Mouse (Mus musculus) erythroblast, adult 5-6 weeks (primary cell): ENCODE data around the gene Tmprss9. TPM values are rescaled to one million over a fixed set of nuclear protein-coding genes. Genes with fewer than 3 reads are reported as not detected.

Experiments used
- ATAC-seq: replicated peaks from 2 replicates; pipeline ENCODE4 v1.8.0; 2016; ENCODE audit warnings: moderate number of reproducible peaks, mild to moderate bottlenecking, moderate TSS enrichment, inconsistent platforms; ENCODE audit not compliant: poor library complexity, low FRiP score, severe bottlenecking
- total RNA-seq, 2 experiments: library from RNA; stranded (forward) in 1 of 2; stranded (reverse) in 1 of 2; fragments of 150-400 nt in 1 of 2; fragments of 200-764, 138-1000 nt in 1 of 2; gene quantifications; 2 replicates each; pipeline versions ENCODE4 v1.2.3 to v1.2.4; 2015 to 2017; ENCODE audit warnings: low replicate concordance in 2 of 2

Tmprss9 gene
- total RNA-seq, 2 experiments from 2014 or later, result 0.17 TPM; not detected in 1

DNA sequence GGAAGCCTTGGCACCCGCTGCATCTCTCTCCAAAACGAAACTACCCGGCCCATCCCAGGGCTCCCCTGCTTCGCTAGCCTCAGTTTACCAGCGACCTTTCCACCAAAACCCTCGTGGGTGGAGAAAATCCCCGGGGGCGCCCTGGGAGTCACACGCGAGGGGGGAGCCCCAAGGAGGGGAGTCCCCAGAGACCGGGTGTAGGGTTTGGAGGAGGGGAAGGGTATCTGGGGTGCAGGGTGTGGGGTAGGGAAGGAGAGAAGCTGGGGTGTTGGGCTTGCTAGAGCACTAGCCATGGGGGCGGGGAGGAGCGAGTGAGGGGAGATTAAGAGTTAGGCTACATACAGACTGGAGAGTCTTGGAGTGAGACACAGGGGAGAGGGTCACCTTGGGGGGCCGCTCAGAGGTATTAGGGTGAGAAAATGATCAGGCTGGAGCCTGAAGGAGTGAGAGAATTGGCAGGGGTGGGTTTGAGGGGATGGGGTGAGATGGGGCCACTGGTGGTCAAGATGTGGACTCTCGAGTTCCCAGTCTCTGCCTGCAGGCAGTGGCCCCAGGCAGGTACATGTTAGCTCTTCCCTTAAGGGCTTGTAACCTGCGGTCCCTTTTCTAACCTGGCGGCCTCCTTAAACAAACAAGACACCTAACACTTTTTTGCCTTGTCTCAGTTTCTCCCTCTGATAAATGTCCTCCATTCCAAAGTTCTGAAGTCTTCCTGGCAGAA, 61.2 kb downstream of the Tmprss9 start:
- ATAC-seq, result no peak

DNA sequence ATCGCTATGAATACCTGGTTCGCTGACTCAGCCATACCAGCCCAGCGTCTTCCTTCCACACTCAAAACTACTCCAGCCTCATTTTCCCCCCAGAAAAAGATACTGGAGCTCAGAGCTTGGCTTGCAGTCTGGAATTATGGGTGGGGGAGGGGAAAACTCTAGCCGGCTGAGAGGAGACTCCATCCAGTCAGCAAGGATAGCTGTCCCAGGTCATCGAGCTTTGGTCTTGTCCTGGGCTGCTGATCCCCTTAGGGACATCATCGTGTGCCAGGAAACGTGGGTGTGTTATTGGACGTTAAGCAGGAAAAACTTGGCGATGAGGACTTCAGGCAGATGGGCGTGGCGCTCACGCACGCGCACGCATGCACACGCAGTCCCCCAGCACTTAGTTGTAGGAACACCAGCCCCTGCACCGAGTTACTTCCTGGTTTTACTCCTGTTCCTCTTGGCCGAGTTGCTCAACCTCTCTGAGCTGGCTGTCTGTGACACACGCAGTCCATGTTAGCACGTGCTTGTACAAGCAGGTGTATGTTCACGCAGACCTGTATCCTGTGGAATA, 61.9 kb downstream of the Tmprss9 start:
- ATAC-seq, result no peak

DNA sequence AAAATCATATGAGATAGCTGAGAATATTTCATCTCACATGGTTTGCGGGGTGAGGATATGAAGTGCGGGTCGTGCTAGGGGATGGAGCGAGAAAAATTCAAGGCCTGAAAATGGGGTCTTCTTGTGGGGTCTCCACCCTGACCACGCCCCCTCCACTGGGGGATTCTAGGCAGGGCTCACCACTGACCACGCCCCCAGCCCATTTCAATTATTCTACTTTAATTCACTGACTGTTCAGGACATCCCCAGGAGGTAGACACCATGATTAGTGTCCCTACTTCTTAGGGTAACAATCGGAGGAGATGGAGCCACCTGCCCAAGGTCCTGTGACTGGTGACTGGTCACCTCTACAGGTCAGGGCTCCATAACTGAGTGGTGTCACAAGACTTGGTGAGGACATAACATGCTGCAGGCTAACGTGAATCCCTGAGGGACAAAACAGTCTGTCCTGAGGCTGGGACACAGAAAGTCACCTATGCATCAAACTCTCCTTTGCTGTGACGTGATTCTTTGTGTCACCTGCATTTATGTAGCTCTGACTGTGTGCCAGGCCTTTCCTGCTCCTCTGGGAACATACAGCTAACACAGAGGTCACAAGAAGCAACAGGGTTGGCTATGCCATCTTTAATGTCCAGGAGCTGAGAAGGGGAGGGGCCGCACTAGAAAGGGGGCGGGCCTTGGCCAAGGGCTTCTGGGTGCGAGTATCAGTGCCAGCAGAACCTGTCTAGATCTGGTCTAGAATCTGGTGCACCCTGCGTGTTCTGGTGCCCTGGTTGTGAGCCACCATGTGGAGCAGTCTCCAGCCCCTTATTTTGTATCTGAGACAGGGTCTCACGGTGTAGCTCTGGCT, 62.7 kb downstream of the Tmprss9 start:
- ATAC-seq, result no peak

- ATAC-seq, result no peak
Measured at GRCm38 (mm10) chr10:80935241-80935640, 63.6 kb downstream of the Tmprss9 start.

GRCm38 (mm10) chr10:80935698-80936097, 64.0 kb downstream of the Tmprss9 start:
- ATAC-seq, result no peak

GRCm38 (mm10) chr10:80936135-80936809, 64.6 kb downstream of the Tmprss9 start:
- ATAC-seq, result no peak

DNA sequence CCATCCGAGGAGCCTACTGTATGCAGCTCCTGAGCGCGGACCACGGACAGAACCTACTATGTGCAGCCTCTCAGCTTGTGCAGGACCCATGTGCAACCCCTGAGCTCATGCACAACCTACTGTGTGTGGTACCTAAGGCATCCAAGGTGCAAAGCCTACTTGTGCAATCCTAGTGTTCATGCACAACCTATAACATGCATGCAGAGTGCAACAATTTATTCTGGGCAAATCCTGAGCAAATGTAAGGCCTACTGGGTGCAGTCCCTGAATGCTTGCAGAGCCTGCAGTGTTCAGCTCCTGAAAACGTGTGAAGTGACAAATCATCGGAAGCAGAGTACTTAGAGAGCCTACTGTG, 65.1 kb downstream of the Tmprss9 start:
- no peak for ATAC-seq

- no peak for ATAC-seq
Measured at GRCm38 (mm10) chr10:80937646-80938045, 66.0 kb downstream of the Tmprss9 start.

DNA sequence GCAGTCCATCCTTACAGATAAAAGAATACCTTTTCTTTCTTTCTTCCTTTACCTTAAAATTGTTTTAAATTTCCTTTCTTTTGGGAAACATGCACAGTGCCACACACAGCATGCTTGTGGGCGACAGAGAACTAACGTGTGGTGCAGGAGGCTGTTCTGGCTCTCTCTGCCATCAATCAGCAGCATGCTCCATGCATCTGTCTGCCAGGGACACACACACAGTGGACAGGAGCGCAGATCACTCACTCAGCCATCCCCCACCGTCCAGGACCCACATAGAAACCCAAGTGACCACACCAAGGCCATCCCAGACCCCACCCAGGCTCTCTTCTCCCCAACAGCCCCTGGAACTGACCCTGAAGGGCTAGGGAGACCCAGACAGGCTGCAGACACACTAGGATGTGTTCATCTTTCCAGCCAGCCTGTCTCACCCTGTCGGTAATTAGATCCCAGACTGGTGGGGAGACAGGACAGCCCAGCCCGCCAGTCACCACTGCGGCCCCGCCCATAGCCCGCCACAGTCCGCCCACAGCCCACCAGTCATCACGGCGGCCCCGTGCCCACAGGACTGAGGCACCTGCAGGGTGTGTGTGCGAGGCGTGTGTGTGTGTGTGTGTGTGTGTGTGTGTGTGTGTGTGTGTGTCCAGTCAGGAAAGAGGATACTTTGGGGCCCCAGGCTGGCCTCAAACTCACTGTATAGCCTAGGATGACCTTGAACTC, 67.3 kb downstream of the Tmprss9 start:
- ATAC-seq, result no peak

DNA sequence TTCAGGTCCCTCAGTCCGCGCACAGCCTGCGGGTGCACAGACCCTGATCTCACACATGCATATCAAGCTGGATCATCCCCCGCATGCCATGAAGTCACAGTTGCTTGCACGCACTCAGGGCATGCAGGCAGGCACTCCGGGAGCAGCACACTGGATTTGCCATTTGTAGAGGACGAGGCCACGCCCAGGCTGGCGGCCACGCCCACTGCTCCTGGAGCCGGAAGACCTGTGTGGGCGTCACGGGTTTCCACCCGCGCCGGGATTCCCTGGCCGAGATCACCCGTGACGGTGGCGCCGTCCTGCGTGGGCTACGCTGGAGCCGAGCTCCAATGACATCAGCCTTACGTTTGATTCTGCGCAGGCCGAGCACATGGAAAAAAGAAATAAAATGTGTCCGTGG, 68.0 kb downstream of the Tmprss9 start:
- ATAC-seq, result peak; percentile 61

- ATAC-seq, result no peak
Measured at GRCm38 (mm10) chr10:80940320-80940987, 68.8 kb downstream of the Tmprss9 start.

- no peak for ATAC-seq
Measured at GRCm38 (mm10) chr10:80940988-80941347, 69.3 kb downstream of the Tmprss9 start.

- ATAC-seq, result no peak
Measured at GRCm38 (mm10) chr10:80942919-80943318, 71.3 kb downstream of the Tmprss9 start.

- ATAC-seq, result no peak
Measured at GRCm38 (mm10) chr10:80943701-80944100, 72.1 kb downstream of the Tmprss9 start.

- no peak for ATAC-seq
Measured at GRCm38 (mm10) chr10:80944231-80944630, 72.6 kb downstream of the Tmprss9 start.

- ATAC-seq, result no peak
Measured at GRCm38 (mm10) chr10:80946684-80947437, 75.2 kb downstream of the Tmprss9 start.

- no peak for ATAC-seq
Measured at GRCm38 (mm10) chr10:80947802-80948201, 76.2 kb downstream of the Tmprss9 start.

DNA sequence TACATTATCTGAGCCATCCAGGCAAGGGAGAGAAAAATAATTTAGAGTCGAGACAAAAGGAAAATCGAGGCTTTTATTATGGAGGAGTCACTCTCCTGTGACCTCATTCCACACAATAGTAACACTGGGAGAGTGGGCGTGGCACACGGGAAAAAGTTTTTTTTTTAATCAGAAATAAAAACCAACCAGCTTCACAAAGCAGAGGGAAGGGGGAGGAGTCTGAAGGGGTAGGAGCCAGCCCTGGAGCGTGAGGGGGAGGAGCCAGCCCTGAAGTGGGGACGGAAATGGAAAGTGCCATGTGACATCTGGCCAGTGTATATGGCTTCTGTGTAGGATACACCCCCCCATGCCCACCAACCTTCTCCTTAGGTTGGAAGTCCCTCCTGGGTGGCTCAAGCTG, 76.9 kb downstream of the Tmprss9 start:
- ATAC-seq, result no peak

DNA sequence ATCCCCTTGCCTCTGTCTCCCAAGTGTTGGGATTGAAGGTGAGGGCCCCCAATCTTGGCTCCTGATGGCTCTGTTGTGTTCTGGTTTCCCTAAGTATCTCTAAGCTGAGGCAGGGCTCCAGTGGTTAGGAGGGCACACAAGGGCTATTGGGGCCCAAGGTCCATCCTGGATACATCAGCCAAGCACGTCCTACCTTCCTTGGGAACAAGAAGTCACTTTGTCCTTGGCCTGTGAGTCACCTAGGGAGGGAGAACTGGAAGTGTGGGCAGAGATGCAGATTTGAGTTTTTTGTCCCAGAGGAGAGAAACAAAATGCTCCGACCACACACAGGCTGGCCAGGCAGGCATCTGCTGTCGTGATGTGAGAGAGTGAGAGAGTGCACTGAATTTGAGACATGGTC, 77.4 kb downstream of the Tmprss9 start:
- no peak for ATAC-seq
